Mouse (Mus musculus) stomach, adult 2 months (tissue): ENCODE results near the gene Ankrd22. TPM values are rescaled to one million over a fixed set of nuclear protein-coding genes. Genes with fewer than 3 reads are reported as not detected.

ENCODE experiments used
- polyA plus RNA-seq: library from polyadenylated mRNA; depleted of rRNA; stranded (reverse); fragments of >200 nt; gene quantifications from 2 replicates; pipeline ENCODE4 v1.2.3, GENCODE M21; 2012; rRNA removed

Gene Ankrd22
- 0.52 and 1.3 TPM in 2 replicates for polyA plus RNA-seq

DNA sequence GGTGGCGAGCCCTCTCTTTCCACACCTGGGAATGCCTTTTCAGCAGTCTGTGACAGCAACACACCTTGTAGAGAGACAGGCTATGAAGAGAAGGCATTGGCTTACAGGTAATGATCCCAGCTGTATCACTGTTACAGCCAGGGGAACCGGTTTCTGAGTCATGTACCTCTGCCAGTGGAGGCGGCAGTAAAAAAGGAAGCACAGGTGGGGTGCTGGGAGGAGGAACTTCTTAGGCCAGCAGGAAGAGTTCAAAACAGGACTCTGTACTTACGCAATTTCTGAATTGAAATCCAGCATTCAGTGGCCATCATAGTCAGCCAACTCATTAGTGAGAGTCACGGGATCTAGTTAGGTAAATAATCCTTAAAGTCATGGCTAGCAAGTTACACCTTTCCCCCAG is at the start of gene Ankrd22:
TSS of gene Ankrd22 (minus strand) at position 163 of the 400 bp plus-strand sequence.

DNA sequence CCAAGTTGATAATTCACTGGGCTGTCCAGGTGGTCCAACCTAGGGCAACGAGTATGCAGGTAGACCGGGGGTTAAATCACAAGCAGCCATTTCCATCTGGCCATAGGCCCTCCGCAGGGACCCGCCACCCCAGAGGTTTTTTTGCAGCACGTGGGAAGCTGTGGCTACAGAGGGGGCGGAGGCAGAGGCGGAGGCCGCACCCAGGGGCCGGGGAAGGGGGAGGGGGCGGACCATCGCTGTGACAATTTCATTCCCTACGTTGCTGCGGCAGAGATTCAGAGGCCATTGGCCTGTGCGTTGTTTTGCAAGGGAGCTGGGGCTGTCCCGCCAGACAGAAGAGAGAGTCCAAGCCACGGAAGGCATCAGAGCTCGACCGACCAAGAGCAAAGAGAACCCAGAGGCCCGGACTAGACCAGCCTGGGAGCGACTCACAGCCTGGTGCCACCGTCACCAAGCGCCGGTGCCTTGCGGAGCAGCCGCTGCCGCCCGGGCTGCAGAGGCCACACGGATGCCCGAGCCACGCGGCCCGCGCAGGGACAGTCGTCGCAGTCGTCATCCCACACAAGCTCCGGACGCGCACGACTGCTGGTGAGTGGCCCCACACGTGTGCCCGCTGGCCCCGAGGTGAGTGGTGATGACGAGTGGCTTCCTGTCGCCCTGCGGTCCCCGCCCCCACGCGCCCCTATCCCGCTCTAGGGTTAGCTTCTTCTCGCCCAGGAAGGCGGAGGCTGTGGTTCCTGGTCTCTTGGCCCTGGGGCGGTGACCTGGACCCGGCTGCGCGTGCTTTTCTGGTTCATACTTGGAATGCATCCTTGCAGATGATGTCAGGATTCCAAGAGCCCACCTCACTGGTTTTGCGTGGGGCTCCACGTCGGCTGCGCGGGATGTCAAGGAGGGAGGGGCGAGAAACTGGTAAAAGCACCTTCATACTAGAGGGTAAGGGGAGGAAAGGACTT is 26.4 kb upstream of the Ankrd22 start, which contains the start of gene Stambpl1:
TSS of gene Stambpl1 (plus strand) at position 222 of the 956 bp plus-strand sequence.

DNA sequence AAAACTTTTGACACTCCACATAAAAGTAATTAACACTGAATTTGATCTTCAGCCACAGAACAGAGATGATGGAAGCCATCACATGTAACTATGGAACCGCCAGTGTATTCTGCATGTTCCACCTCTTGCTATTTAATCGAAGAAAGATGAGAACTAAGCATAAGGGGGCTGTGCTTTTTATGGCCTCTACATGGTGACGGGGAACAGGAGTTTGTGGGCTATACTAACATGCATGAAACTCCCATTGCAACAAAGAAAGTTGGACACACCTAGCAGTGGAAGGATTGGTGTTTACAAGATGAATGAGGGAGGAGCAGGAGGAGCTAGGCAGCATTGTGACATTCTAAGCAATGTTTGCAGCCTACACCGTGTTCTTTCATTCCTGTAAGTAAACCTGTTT is 65.2 kb downstream of the Ankrd22 start, which contains the start of gene Lipm:
TSS of gene Lipm (plus strand) at position 301 of the 400 bp plus-strand sequence.

Other genes with a start within 250 kb of the Ankrd22 start
- gene Lipf, start 204.9 kb downstream of the Ankrd22 start, polyA plus RNA-seq, result not detected in 2 replicates
- gene Lipk, start 157.8 kb downstream of the Ankrd22 start, polyA plus RNA-seq, result 1.3 and 1.6 TPM in 2 replicates
- gene Lipn, start 98.7 kb downstream of the Ankrd22 start, polyA plus RNA-seq, result 0.61 and 0.67 TPM in 2 replicates
- 0.63 and 0.89 TPM in 2 replicates for gene Lipm, start 65.1 kb downstream of the Ankrd22 start, polyA plus RNA-seq
- 3.7 and 4.0 TPM in 2 replicates for gene Stambpl1, start 26.2 kb upstream of the Ankrd22 start, polyA plus RNA-seq
- gene Acta2, start 89.5 kb upstream of the Ankrd22 start, polyA plus RNA-seq, result 1,026 and 1,260 TPM in 2 replicates
- 0.14 and 0.18 TPM in 2 replicates for gene Fas, start 124.6 kb upstream of the Ankrd22 start, polyA plus RNA-seq